Mouse (Mus musculus): Measurements from ENCODE around the gene Gm10944. TPM values are rescaled to one million over a fixed set of nuclear protein-coding genes. Genes with fewer than 3 reads are reported as not detected.

The Gm10944 gene
- total RNA-seq (2021) = not detected

- no peak for DNase-seq
Measured at GRCm38 (mm10) chr10:10681048-10681447, at the start of gene Gm10944. Gm10944 (plus strand) TSS chr10:10681348.

GRCm38 (mm10) chr10:10655991-10656390 lies 25.2 kb upstream of the Gm10944 start:
- DNase-seq = no peak

GRCm38 (mm10) chr10:10656621-10657020 lies 24.5 kb upstream of the Gm10944 start:
- DNase-seq = no peak

- DNase-seq = no peak
Measured at GRCm38 (mm10) chr10:10659161-10659560, 22.0 kb upstream of the Gm10944 start.

GRCm38 (mm10) chr10:10659976-10660375 lies 21.2 kb upstream of the Gm10944 start:
- no peak for DNase-seq

- DNase-seq = no peak
Measured at GRCm38 (mm10) chr10:10688907-10689667, 7.9 kb downstream of the Gm10944 start.

GRCm38 (mm10) chr10:10689668-10690223 lies 8.6 kb downstream of the Gm10944 start:
- no peak for DNase-seq

- DNase-seq = no peak
Measured at GRCm38 (mm10) chr10:10697497-10697896, 16.3 kb downstream of the Gm10944 start.

- DNase-seq = no peak
Measured at GRCm38 (mm10) chr10:10700903-10701302, 19.8 kb downstream of the Gm10944 start.

GRCm38 (mm10) chr10:10701326-10701725 lies 20.2 kb downstream of the Gm10944 start:
- DNase-seq = no peak

GRCm38 (mm10) chr10:10708031-10708430 lies 26.9 kb downstream of the Gm10944 start:
- no peak for DNase-seq

GRCm38 (mm10) chr10:10710359-10710758 lies 29.2 kb downstream of the Gm10944 start:
- DNase-seq = no peak

GRCm38 (mm10) chr10:10710837-10711236 lies 29.7 kb downstream of the Gm10944 start:
- no peak for DNase-seq

- no peak for DNase-seq
Measured at GRCm38 (mm10) chr10:10726501-10726900, 45.4 kb downstream of the Gm10944 start.

Other genes starting within 250 kb of the Gm10944 start
- under 1 TPM in 1 of 2 experiments, not detected in 1; 0.16 TPM for gene Adgb, start 209.0 kb upstream of the Gm10944 start, total RNA-seq (2021)
- 1 to 10 TPM; 2.5 to 2.8 TPM for gene Rab32, start 123.1 kb upstream of the Gm10944 start, total RNA-seq (2021)

All from heart, postnatal 4 days (tissue).